Mouse (Mus musculus): ENCODE results near the gene Rufy2. TPM values are rescaled to one million over a fixed set of nuclear protein-coding genes. Genes with fewer than 3 reads are reported as not detected.

The Rufy2 gene
- total RNA-seq (2014; fragmentation: Nextera tagmentation) = 4.0 and 9.5 TPM in 2 replicates
- 5.6 and 7.3 TPM in 2 replicates for total RNA-seq (2017)

DNA sequence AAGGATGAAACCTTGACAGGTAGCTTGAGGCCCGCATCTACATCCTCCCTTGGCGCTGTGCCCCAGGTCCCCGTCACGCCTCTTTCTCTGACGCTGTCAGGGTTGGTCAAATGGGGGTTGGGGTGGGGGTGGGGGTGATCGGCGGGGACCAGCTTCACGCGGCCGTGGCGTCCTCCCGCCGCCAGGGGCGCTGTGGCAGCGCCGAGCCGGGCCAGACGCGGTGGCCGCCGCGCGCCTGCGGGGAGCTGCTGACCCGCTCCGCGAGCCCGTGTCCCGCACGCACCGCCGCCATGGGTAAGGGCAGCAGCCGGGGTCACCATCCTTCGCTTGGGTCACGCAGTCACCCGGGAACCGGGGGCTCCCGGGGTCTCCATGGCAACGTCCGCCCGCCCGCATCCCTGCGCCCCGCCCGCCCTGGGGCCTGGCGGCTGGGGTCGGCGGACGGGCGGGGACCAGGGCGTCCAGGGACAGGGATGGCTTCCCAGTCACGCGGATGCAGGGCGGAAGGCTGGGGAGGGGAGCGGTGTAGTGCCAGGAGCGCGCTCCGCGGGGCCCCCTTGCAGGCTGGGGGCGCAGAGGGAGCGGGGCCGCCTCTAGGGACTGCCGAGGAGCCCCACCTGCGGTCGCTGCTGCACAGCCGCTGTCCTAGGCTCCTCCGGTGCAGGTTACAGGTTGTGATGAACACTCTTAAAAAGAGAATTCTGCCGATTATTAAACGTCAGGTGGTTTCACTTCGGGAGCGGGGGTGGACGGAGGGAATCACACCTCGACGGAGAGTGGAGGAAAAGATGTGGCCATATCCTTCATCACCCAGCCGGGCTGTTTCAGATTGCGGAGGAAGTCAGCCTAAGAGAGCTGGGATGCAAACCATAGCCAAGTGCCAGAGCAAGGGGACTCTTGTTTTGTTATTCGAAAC lies at the start of gene Rufy2:
Gene Rufy2 (plus strand): TSS at position 185 of the 916 bp plus-strand sequence.
- peak; percentile 76 for ATAC-seq (replicated peaks; ENCODE audit: poor library complexity, severe bottlenecking)

- no peak for ATAC-seq (replicated peaks; ENCODE audit: poor library complexity, severe bottlenecking)
Measured at GRCm38 (mm10) chr10:62932381-62932780, 47.6 kb upstream of the Rufy2 start.

GRCm38 (mm10) chr10:62944975-62945580 lies 34.9 kb upstream of the Rufy2 start:
- peak; percentile 76 for ATAC-seq (replicated peaks; ENCODE audit: poor library complexity, severe bottlenecking)

- peak; percentile 55 for ATAC-seq (replicated peaks; ENCODE audit: poor library complexity, severe bottlenecking)
Measured at GRCm38 (mm10) chr10:62946738-62947471, 33.1 kb upstream of the Rufy2 start, which contains the start of gene Dna2. Dna2 (plus strand) TSS chr10:62947026.

DNA sequence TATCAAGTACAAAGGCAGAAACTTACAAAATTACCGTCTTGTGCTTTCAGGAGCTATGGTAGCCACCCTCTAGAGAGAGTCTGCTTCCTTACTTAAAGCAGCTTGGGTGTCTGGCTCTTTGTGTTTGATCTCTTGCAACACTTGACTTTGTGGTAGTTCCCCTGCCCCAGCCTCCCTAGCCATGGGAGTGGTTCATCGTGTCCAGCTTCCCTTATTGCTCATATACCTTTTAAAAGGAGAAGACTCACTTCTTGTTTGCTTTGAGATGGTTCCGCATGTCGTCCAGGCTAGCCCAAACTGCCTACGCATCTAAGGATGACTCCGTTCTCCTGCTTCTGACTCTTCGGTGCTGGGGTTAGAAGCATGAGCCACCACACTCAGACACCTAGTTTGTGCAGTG lies 31.5 kb upstream of the Rufy2 start:
- ATAC-seq (replicated peaks; ENCODE audit: poor library complexity, severe bottlenecking) = peak; percentile 80

DNA sequence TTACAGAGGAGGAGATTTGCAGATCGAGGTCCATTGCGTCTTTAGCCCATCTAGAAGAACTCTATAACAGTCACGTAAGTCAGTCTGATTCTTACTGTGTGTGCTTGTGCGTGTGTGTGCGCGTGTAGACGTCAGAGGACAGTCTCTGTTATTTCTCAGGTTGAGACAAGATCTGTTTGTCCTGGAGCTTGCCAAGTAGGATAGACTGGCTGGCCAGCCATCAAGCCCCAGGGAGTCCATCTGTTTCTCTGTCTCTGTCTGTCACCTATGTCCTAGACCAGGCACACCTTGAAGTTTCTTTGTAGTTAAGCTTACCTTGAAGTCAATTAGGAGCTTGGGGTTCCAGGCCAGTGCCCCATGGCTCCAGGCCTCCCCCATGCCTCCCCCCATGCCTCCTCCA lies 16.1 kb upstream of the Rufy2 start:
- no peak for ATAC-seq (replicated peaks; ENCODE audit: poor library complexity, severe bottlenecking)

DNA sequence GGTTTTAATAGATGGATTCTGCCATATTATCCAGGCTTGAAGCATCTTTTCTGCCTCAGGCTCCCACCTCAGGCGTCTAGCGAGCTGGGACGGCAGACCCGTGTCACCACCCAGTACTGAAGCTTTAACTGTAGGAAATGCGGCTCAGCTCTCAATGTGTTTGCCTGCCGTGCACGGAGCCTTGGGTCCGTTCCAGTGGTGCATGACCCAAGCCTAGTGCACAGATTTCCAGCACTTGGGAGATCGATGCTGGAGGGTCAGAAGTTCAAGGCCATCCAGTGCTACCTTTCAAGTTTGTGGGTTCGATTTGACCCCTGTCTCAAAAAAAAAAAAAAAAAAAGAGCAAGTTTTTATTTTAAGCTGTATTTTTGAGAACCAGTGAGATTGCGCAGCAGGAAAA lies 14.2 kb upstream of the Rufy2 start:
- ATAC-seq (replicated peaks; ENCODE audit: poor library complexity, severe bottlenecking) = no peak

GRCm38 (mm10) chr10:62966291-62966690 lies 13.7 kb upstream of the Rufy2 start:
- no peak for ATAC-seq (replicated peaks; ENCODE audit: poor library complexity, severe bottlenecking)

- ATAC-seq (replicated peaks; ENCODE audit: poor library complexity, severe bottlenecking) = no peak
Measured at GRCm38 (mm10) chr10:62971821-62972220, 8.2 kb upstream of the Rufy2 start.

GRCm38 (mm10) chr10:62979667-62980038 lies 370 bp upstream of the Rufy2 start:
- ATAC-seq (replicated peaks; ENCODE audit: poor library complexity, severe bottlenecking) = no peak

DNA sequence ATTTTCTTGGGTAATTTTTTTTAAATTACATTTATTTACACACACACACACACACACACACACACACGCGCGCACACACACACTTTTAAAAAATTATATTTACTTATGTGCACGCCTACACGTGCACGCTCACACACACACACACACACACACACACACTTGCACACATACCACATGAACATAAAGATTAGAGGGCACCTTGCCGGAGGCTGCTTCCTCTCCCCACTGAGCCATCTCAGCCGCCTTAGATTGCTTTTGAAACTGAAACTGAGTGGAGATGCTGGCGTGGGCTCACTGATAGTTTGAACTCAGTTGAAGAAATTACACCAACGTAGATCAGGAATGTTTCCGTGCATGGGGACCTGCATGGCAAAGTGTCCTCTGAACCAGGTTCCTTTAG lies 4.0 kb downstream of the Rufy2 start:
- peak; percentile 38; the same call in 1 of the 2 replicates for ATAC-seq (replicated peaks; ENCODE audit: poor library complexity, severe bottlenecking)

GRCm38 (mm10) chr10:62984495-62984894 lies 4.5 kb downstream of the Rufy2 start:
- ATAC-seq (replicated peaks; ENCODE audit: poor library complexity, severe bottlenecking) = no peak

GRCm38 (mm10) chr10:62987341-62987740 lies 7.3 kb downstream of the Rufy2 start:
- ATAC-seq (replicated peaks; ENCODE audit: poor library complexity, severe bottlenecking) = peak; percentile 59; the same call in 1 of the 2 replicates

DNA sequence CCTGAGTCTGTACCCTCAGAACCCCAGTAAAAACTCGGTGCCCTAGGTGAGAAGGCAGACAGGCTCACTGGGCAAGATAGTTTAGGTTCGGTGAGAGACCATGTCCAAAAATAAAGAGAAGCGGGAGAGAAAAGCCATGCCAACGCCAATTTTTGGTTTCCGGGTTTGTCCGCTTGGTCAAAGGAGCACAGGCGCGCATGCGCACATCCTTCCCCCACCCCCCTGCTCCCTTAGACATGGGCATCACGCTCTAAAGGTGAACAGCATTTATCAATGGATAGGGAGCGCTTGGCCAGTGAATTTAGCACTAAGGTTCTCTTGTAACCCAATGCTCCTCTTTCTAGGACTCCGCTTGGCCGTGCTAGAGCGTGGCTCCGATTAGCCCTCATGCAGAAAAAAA lies 10.6 kb downstream of the Rufy2 start:
- ATAC-seq (replicated peaks; ENCODE audit: poor library complexity, severe bottlenecking) = no peak

GRCm38 (mm10) chr10:62993991-62994390 lies 14.0 kb downstream of the Rufy2 start:
- no peak for ATAC-seq (replicated peaks; ENCODE audit: poor library complexity, severe bottlenecking)

DNA sequence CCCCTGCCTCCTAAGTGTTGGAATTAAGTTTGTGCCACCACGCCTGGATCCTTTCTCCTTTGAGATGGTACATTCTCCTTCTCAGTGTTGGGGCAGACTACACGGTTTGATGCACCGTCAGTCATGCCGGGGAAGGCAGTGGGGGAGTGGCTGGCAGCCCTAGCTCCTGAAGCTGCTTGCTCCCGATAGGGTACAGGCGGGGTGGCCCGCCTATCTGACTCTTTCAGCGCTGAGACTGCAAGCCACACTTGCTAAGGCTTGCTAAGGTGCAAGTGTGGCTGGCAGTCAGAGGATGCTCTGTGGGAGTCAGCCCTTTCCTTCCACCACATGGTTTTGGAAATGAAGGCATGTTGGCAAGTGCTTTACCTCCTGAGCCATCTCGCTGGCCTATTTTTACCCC lies 20.6 kb downstream of the Rufy2 start:
- no peak for ATAC-seq (replicated peaks; ENCODE audit: poor library complexity, severe bottlenecking)

GRCm38 (mm10) chr10:63003252-63003651 lies 23.2 kb downstream of the Rufy2 start:
- no peak for ATAC-seq (replicated peaks; ENCODE audit: poor library complexity, severe bottlenecking)

- ATAC-seq (replicated peaks; ENCODE audit: poor library complexity, severe bottlenecking) = no peak
Measured at GRCm38 (mm10) chr10:63004556-63004955, 24.5 kb downstream of the Rufy2 start.

DNA sequence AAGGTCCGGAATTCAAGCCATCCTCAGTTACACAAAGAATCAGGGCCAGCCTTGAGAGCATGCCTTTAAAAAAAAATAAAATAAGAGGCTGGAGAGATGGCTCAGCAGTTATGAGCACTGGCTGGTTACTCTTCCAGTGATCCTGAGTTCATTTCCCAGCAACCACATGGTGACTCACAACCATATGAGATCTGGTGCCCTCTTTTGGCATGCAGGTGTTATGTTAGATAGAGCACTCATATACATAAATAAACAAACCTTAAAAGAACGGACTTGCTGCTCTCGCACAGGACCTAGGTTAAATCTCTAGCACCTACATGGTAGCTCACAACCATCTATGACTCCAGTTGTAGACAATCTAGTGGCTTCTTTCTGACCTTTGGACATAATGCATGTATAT lies 28.2 kb downstream of the Rufy2 start:
- no peak for ATAC-seq (replicated peaks; ENCODE audit: poor library complexity, severe bottlenecking)

DNA sequence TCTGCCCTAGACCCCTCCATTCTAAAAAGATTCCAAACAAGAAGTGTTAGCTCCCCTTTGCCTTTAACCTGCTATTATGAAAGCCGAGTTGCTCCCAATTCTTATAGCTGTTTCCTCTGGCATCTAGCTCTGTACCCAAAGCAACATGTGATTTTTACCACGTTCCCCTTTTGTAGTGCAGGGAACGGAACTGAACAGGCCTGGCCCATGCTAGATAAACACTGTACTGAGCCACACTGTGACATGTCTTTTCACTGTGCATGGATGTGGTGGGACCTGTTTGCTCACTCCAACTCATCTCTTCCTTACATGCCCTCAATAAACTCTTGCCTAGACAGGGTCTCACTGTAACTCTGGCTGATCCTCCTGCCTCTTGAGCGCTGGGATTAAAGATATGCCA lies 30.2 kb downstream of the Rufy2 start:
- ATAC-seq (replicated peaks; ENCODE audit: poor library complexity, severe bottlenecking) = peak; percentile 58

- no peak for ATAC-seq (replicated peaks; ENCODE audit: poor library complexity, severe bottlenecking)
Measured at GRCm38 (mm10) chr10:63011556-63011955, 31.5 kb downstream of the Rufy2 start.
